Mouse (Mus musculus): ENCODE results near the gene Phf23. TPM values are rescaled to one million over a fixed set of nuclear protein-coding genes. Genes with fewer than 3 reads are reported as not detected.

The Phf23 gene
- polyA plus RNA-seq, 1 experiment, result 21.2 TPM

- TF ChIP-seq CTCF (IDR thresholded peaks at IDR 0.05; ENCODE audit: control insufficient read depth, insufficient read depth, insufficient replicate concordance, low read depth, low read length) (no peak), POLR2A (IDR thresholded peaks at IDR 0.05; ENCODE audit: control insufficient read depth, low read depth, low read length) (no peak)
These were observed 20.7 kb upstream of the Phf23 start for GRCm38 (mm10) chr11:69974907-69975306.

GRCm38 (mm10) chr11:69976271-69976670 lies 19.3 kb upstream of the Phf23 start:
- Histone ChIP-seq H3K36me3 (ENCODE audit: control insufficient read depth, insufficient read depth, low read length) (no peaks in the 10 kb centered on the region; the same call in none of the 2 replicates), H3K27me3 (ENCODE audit: control insufficient read depth, insufficient read depth, low read length) (no peaks in the 10 kb centered on the region)

More at GRCm38 (mm10) chr11:69974907-69975306, 20.7 kb upstream of the Phf23 start:
- Histone ChIP-seq H3K36me3 (ENCODE audit: control insufficient read depth, insufficient read depth, low read length) (peaks cover 2% of the 10 kb centered on the region), H3K4me1 (ENCODE audit: control insufficient read depth, insufficient read depth, low read length) (no peaks in the 10 kb centered on the region; the same call in 1 of the 2 replicates), H3K4me3 (ENCODE audit: control insufficient read depth, low read depth, low read length) (no peak overlapping the region), H3K27me3 (ENCODE audit: control insufficient read depth, insufficient read depth, low read length) (no peaks in the 10 kb centered on the region), H3K27ac (ENCODE audit: control insufficient read depth, insufficient read depth, low read depth, low read length) (no peak overlapping the region)

GRCm38 (mm10) chr11:69979827-69980195 lies 15.8 kb upstream of the Phf23 start:
- TF ChIP-seq POLR2A (IDR thresholded peaks at IDR 0.05; ENCODE audit: control insufficient read depth, low read depth, low read length) (no peak), CTCF (IDR thresholded peaks at IDR 0.05; ENCODE audit: control insufficient read depth, insufficient read depth, insufficient replicate concordance, low read depth, low read length) (no peak)
- Histone ChIP-seq H3K27me3 (ENCODE audit: control insufficient read depth, insufficient read depth, low read length) (no peaks in the 10 kb centered on the region), H3K4me3 (ENCODE audit: control insufficient read depth, low read depth, low read length) (peak overlapping the region; percentile 91), H3K27ac (ENCODE audit: control insufficient read depth, insufficient read depth, low read depth, low read length) (peak overlapping the region; percentile 82), H3K4me1 (ENCODE audit: control insufficient read depth, insufficient read depth, low read length) (peaks cover 7% of the 10 kb centered on the region), H3K36me3 (ENCODE audit: control insufficient read depth, insufficient read depth, low read length) (peaks cover 3% of the 10 kb centered on the region; the same call in 1 of the 2 replicates)

More at GRCm38 (mm10) chr11:69976271-69976670, 19.3 kb upstream of the Phf23 start:
- TF ChIP-seq POLR2A (IDR thresholded peaks at IDR 0.05; ENCODE audit: control insufficient read depth, low read depth, low read length), result no peak
- TF ChIP-seq CTCF (IDR thresholded peaks at IDR 0.05; ENCODE audit: control insufficient read depth, insufficient read depth, insufficient replicate concordance, low read depth, low read length), result no peak
- Histone ChIP-seq H3K4me3 (ENCODE audit: control insufficient read depth, low read depth, low read length) (no peak overlapping the region), H3K4me1 (ENCODE audit: control insufficient read depth, insufficient read depth, low read length) (no peaks in the 10 kb centered on the region; the same call in 1 of the 2 replicates), H3K27ac (ENCODE audit: control insufficient read depth, insufficient read depth, low read depth, low read length) (no peak overlapping the region)

- peaks cover 7% of the 10 kb centered on the region for H3K4me1 ChIP-seq (ENCODE audit: control insufficient read depth, insufficient read depth, low read length)
- peak overlapping the region; percentile 91 for H3K4me3 ChIP-seq (ENCODE audit: control insufficient read depth, low read depth, low read length)
- no peaks in the 10 kb centered on the region for H3K27me3 ChIP-seq (ENCODE audit: control insufficient read depth, insufficient read depth, low read length)
- peak overlapping the region; percentile 82 for H3K27ac ChIP-seq (ENCODE audit: control insufficient read depth, insufficient read depth, low read depth, low read length)
- H3K36me3 ChIP-seq (ENCODE audit: control insufficient read depth, insufficient read depth, low read length), result peaks cover 3% of the 10 kb centered on the region
- TF ChIP-seq CTCF (IDR thresholded peaks at IDR 0.05; ENCODE audit: control insufficient read depth, insufficient read depth, insufficient replicate concordance, low read depth, low read length), result no peak
- peak; percentile 90 for TF ChIP-seq POLR2A (IDR thresholded peaks at IDR 0.05; ENCODE audit: control insufficient read depth, low read depth, low read length)
These were observed 15.1 kb upstream of the Phf23 start for GRCm38 (mm10) chr11:69980196-69981140.

GRCm38 (mm10) chr11:69981141-69981762 lies 14.3 kb upstream of the Phf23 start, which contains the start of gene Ctdnep1:
TSS of gene Ctdnep1 (plus strand) at chr11:69981156.
- H3K4me3 ChIP-seq (ENCODE audit: control insufficient read depth, low read depth, low read length), result peak within 1 kb of the TSS; percentile 91
- H3K27ac ChIP-seq (ENCODE audit: control insufficient read depth, insufficient read depth, low read depth, low read length), result peak within 1 kb of the TSS; percentile 86
- peaks cover 7% of the 10 kb centered on the region for H3K4me1 ChIP-seq (ENCODE audit: control insufficient read depth, insufficient read depth, low read length)
- TF ChIP-seq POLR2A (IDR thresholded peaks at IDR 0.05; ENCODE audit: control insufficient read depth, low read depth, low read length) (no peak), CTCF (IDR thresholded peaks at IDR 0.05; ENCODE audit: control insufficient read depth, insufficient read depth, insufficient replicate concordance, low read depth, low read length) (no peak)
- peaks cover 3% of the 10 kb centered on the region for H3K36me3 ChIP-seq (ENCODE audit: control insufficient read depth, insufficient read depth, low read length)
- H3K27me3 ChIP-seq (ENCODE audit: control insufficient read depth, insufficient read depth, low read length), result no peaks in the 10 kb centered on the region

GRCm38 (mm10) chr11:69982225-69982624 lies 13.4 kb upstream of the Phf23 start, which contains the start of gene Elp5:
TSS of gene Elp5 (minus strand) at chr11:69982517.
- Histone ChIP-seq H3K36me3 (ENCODE audit: control insufficient read depth, insufficient read depth, low read length) (peaks cover 3% of the 10 kb centered on the region), H3K4me1 (ENCODE audit: control insufficient read depth, insufficient read depth, low read length) (peaks cover 7% of the 10 kb centered on the region), H3K4me3 (ENCODE audit: control insufficient read depth, low read depth, low read length) (peak within 1 kb of the TSS; percentile 89), H3K27ac (ENCODE audit: control insufficient read depth, insufficient read depth, low read depth, low read length) (peak within 1 kb of the TSS; percentile 86), H3K27me3 (ENCODE audit: control insufficient read depth, insufficient read depth, low read length) (no peaks in the 10 kb centered on the region)
- TF ChIP-seq POLR2A (IDR thresholded peaks at IDR 0.05; ENCODE audit: control insufficient read depth, low read depth, low read length) (no peak), CTCF (IDR thresholded peaks at IDR 0.05; ENCODE audit: control insufficient read depth, insufficient read depth, insufficient replicate concordance, low read depth, low read length) (no peak)

- Histone ChIP-seq H3K27ac (ENCODE audit: control insufficient read depth, insufficient read depth, low read depth, low read length) (no peak overlapping the region), H3K36me3 (ENCODE audit: control insufficient read depth, insufficient read depth, low read length) (peaks cover 3% of the 10 kb centered on the region), H3K4me1 (ENCODE audit: control insufficient read depth, insufficient read depth, low read length) (peaks cover 7% of the 10 kb centered on the region), H3K4me3 (ENCODE audit: control insufficient read depth, low read depth, low read length) (no peak overlapping the region), H3K27me3 (ENCODE audit: control insufficient read depth, insufficient read depth, low read length) (no peaks in the 10 kb centered on the region)
- no peak for TF ChIP-seq CTCF (IDR thresholded peaks at IDR 0.05; ENCODE audit: control insufficient read depth, insufficient read depth, insufficient replicate concordance, low read depth, low read length)
- TF ChIP-seq POLR2A (IDR thresholded peaks at IDR 0.05; ENCODE audit: control insufficient read depth, low read depth, low read length), result no peak
These were observed 12.7 kb upstream of the Phf23 start for GRCm38 (mm10) chr11:69982877-69983276.

All from testis, adult 2 months (tissue).